Mouse (Mus musculus) heart, adult 2 months (tissue): ENCODE data around the gene Tex30.

ENCODE experiments used
- CTCF ChIP-seq: fragments of 200-600 bp; IDR thresholded peaks from 2 replicates; pipeline ENCODE4 v1.8.1; 2022; ENCODE audit warnings: antibody characterized with exemption, mild to moderate bottlenecking, moderate library complexity
- EP300 ChIP-seq: fragments of 200-500 bp; IDR thresholded peaks from 2 replicates; pipeline ENCODE4 v1.6.1; 2011; ENCODE audit warnings: low read depth, low read length, control low read depth; ENCODE audit not compliant: insufficient read depth
- POLR2A ChIP-seq: fragments of 200-500 bp; IDR thresholded peaks from 2 replicates; pipeline ENCODE4 v1.6.1; 2011; ENCODE audit warnings: mild to moderate bottlenecking, low read depth, low read length, control low read depth; ENCODE audit not compliant: insufficient read depth

DNA sequence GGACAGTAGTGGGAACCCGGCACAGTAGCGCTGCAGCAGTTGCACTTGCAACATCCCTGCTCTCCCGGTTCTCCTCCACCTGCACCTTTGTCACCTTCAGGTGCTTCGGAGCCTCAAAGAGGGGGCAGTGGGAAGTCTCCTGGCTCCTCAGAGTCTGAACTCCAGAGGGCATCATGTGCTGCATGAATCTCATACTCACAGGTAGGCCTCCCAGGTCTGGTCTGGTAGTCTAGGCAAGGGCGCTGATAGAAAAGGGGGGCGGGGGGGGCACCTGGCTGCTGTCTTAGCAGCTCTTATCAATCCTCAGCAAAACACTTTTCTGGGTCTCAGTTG, 17.8 kb upstream of the Tex30 start:
- TF ChIP-seq CTCF (no peak), POLR2A (no peak), EP300 (no peak)
